Mouse (Mus musculus) adrenal gland, postnatal 14 days (tissue): Measurements from ENCODE around the gene Foxj3. TPM values are rescaled to one million over a fixed set of nuclear protein-coding genes. Genes with fewer than 3 reads are reported as not detected.
A peak's percentile ranks its signal among the peaks of the same experiment; 100 is the strongest.
"Not testable (repeated sequence)": the region's sequence is repeated elsewhere in the genome, so short reads cannot be mapped to it uniquely, and the experiment has no call there.

Source experiments
- DNase-seq: peaks from one replicate; pipeline ENCODE4 v3.0.0; 2021; ENCODE audit warnings: mixed read lengths
- total RNA-seq: library from RNA; stranded (reverse); gene quantifications from 2 replicates; pipeline ENCODE4 v1.2.3, GENCODE M21; 2021

Foxj3 gene
- total RNA-seq, 1 experiment from 2014 or later, result 26.9 TPM

GRCm38 (mm10) chr4:119572682-119573081 lies 35.9 kb downstream of the Foxj3 start:
- no peak for DNase-seq

- DNase-seq, result no peak
Observed at GRCm38 (mm10) chr4:119574504-119574903, 37.7 kb downstream of the Foxj3 start.

- DNase-seq, result no peak
Observed at GRCm38 (mm10) chr4:119575459-119575858, 38.7 kb downstream of the Foxj3 start.

- no peak for DNase-seq
Observed at GRCm38 (mm10) chr4:119588037-119588436, 51.2 kb downstream of the Foxj3 start.

GRCm38 (mm10) chr4:119589423-119589822 lies 52.6 kb downstream of the Foxj3 start:
- no peak for DNase-seq

GRCm38 (mm10) chr4:119590027-119590426 lies 53.2 kb downstream of the Foxj3 start:
- DNase-seq, result no peak

- no peak for DNase-seq
Observed at GRCm38 (mm10) chr4:119592479-119592878, 55.7 kb downstream of the Foxj3 start.

GRCm38 (mm10) chr4:119594331-119594730 lies 57.5 kb downstream of the Foxj3 start:
- DNase-seq, result no peak

- no peak for DNase-seq
Observed at GRCm38 (mm10) chr4:119599605-119600004, 62.8 kb downstream of the Foxj3 start.

- no peak for DNase-seq
Observed at GRCm38 (mm10) chr4:119609488-119609887, 72.7 kb downstream of the Foxj3 start.

GRCm38 (mm10) chr4:119614078-119614477 lies 77.3 kb downstream of the Foxj3 start:
- DNase-seq, result peak; percentile 7

- DNase-seq, result peak; percentile 16
Observed at GRCm38 (mm10) chr4:119614724-119615123, 77.9 kb downstream of the Foxj3 start.

GRCm38 (mm10) chr4:119626081-119626645 lies 89.4 kb downstream of the Foxj3 start:
- DNase-seq, result no peak

- DNase-seq, result no peak
Observed at GRCm38 (mm10) chr4:119626876-119627275, 90.1 kb downstream of the Foxj3 start.

- no peak for DNase-seq
Observed at GRCm38 (mm10) chr4:119627317-119627716, 90.5 kb downstream of the Foxj3 start.

- DNase-seq, result not testable (repeated sequence)
Observed at GRCm38 (mm10) chr4:119628363-119628762, 91.6 kb downstream of the Foxj3 start.

- DNase-seq, result peak; percentile 67
Observed at GRCm38 (mm10) chr4:119631115-119631919, 94.5 kb downstream of the Foxj3 start.

- DNase-seq, result no peak
Observed at GRCm38 (mm10) chr4:119632721-119633120, 95.9 kb downstream of the Foxj3 start.

- DNase-seq, result peak; percentile 5
Observed at GRCm38 (mm10) chr4:119633342-119633741, 96.5 kb downstream of the Foxj3 start.

- no peak for DNase-seq
Observed at GRCm38 (mm10) chr4:119633948-119634347, 97.1 kb downstream of the Foxj3 start.

GRCm38 (mm10) chr4:119634908-119635660 lies 98.3 kb downstream of the Foxj3 start:
- DNase-seq, result peak; percentile 11

- no peak for DNase-seq
Observed at GRCm38 (mm10) chr4:119635686-119636085, 98.9 kb downstream of the Foxj3 start.

- no peak for DNase-seq
Observed at GRCm38 (mm10) chr4:119636731-119637130, 99.9 kb downstream of the Foxj3 start.
